Mouse (Mus musculus) myocyte (in vitro differentiated cells): ENCODE results near the gene Eml1.

Experiments
- CEBPB ChIP-seq: IDR thresholded peaks from 2 replicates; pipeline ENCODE4 v1.6.1; 2011; ENCODE audit warnings: mild to moderate bottlenecking, moderate library complexity; ENCODE audit not compliant: poor library complexity, insufficient read depth, severe bottlenecking
- E2F4 ChIP-seq: IDR thresholded peaks from one replicate; pipeline ENCODE4 v1.6.1; 2011; ENCODE audit warnings: mild to moderate bottlenecking, control low read depth, moderate library complexity; ENCODE audit not compliant: insufficient read depth
- POLR2A ChIP-seq: IDR thresholded peaks from one replicate; pipeline ENCODE4 v1.6.1; 2011; ENCODE audit warnings: low read depth, mild to moderate bottlenecking, control low read depth, moderate library complexity; ENCODE audit not compliant: insufficient read length
- POLR2AphosphoS2 ChIP-seq: IDR thresholded peaks from one replicate; pipeline ENCODE4 v1.6.1; 2011; ENCODE audit warnings: low read depth, control low read depth; ENCODE audit not compliant: insufficient read length
- USF1 ChIP-seq: IDR thresholded peaks from one replicate; pipeline ENCODE4 v1.6.1; 2011; ENCODE audit warnings: low read depth, mild to moderate bottlenecking, control low read depth, moderate library complexity

- no peak for TF ChIP-seq POLR2AphosphoS2
- TF ChIP-seq E2F4: no peak
- no peak for TF ChIP-seq POLR2A
- no peak for TF ChIP-seq USF1
- TF ChIP-seq CEBPB: no peak
These were observed 18.2 kb upstream of the Eml1 start for GRCm38 (mm10) chr12:108352371-108353136.
